Mouse (Mus musculus): ENCODE results near the gene Rhof. TPM values are rescaled to one million over a fixed set of nuclear protein-coding genes. Genes with fewer than 3 reads are reported as not detected.

Gene Rhof
- 0.93 and 1.1 TPM in 2 replicates for polyA plus RNA-seq (2012)

DNA sequence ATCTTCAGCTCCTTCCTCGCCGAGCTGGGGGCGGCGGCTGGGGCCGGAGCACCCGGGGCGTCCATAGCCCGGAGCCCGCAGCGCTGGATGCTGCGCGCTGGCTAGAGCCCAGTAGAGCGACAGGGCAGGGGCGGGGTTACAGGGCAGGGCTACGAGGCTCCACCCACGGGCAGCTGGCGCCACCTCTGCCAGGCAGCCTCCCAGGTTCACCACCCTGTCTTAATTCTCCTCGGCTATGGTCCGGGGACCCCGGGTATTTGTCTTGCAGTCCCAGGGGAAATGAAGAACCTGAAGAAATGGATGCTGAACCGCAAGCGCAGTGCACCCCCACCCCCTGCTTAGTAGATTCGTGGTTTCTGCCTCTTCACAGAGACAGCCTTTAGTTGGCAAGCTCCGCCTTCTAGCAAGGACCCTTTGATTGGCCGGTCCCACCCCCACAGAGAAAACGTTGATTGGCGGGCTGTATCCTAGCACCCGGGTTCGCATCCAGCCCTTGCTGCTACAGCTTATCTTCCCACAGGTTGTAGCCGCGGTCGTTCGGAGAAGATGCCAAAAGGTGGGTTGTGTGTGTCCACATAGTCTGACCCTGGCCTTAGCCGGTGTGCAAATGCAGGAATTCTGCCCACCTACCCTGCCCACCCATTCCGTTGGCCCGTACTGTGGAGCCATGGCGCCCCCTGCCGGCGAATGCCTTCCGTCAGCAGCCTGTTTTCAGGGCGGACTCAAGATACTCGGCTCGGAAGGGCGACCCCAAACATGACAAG, at the start of gene Rhof:
Rhof (minus strand) TSS at position 385 of the 764 bp plus-strand sequence.
- no peak for TF ChIP-seq GATA1 (IDR thresholded peaks at IDR 0.05; ENCODE audit: low read length)

DNA sequence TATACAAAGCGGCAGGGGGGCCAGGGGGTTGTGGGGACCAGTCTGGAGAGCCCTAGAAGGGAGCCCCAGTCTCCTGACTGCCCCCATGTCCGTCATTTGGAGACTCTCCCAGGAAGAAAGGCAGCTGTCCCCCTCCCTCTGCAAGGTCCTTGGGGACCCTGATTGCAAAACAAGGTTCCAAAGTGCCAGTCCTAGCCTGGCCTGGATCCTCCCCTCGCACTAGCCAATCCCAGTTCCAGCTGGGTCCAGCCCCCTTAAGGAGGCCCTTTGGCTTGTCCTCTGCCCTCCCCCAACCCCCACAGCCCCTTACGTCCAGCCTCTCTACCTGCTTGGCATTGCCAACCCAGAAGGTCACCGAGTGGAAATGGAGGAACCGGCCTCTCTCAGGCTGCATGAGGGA, 49.0 kb upstream of the Rhof start:
- no peak for TF ChIP-seq GATA1 (IDR thresholded peaks at IDR 0.05; ENCODE audit: low read length)

DNA sequence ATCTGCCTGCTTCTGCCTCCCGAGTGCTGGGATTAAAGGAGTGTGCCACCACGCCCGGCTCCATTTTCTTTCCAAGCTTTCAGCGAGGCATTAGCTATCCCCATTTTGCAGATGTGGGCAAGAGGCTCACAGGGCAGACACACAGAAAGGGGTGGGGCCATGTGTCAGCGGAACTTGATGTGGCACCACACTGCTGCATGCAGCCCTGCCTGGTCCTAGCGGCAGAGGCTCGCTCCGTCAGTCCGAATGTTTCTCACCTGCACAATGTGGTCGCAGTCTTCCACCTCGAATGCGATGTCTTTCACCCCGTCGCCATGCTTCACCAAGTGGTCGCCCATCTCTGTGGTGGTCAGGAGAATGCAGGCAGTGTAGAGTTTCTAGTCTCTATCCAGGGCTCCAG, 47.9 kb upstream of the Rhof start:
- no peak for TF ChIP-seq GATA1 (IDR thresholded peaks at IDR 0.05; ENCODE audit: low read length)

DNA sequence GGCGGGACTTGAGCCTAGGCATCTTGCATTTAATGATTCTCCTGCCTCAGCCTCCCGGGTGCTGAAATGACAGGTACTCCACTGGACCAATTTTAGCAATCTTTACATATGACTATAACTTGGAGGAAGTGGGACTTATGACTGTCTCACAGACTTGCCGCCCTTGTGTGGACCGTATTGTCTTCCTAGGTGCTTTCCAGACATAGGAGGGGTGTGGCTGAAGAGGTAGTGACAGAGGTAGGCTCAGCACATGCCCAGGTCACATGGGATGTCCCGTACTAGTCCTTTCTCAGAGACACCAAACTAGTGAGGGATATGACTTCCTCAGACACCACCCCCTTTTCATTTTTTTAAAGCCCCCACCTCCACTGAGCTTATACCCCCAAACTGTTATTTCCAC, 46.3 kb upstream of the Rhof start:
- no peak for TF ChIP-seq GATA1 (IDR thresholded peaks at IDR 0.05; ENCODE audit: low read length)

DNA sequence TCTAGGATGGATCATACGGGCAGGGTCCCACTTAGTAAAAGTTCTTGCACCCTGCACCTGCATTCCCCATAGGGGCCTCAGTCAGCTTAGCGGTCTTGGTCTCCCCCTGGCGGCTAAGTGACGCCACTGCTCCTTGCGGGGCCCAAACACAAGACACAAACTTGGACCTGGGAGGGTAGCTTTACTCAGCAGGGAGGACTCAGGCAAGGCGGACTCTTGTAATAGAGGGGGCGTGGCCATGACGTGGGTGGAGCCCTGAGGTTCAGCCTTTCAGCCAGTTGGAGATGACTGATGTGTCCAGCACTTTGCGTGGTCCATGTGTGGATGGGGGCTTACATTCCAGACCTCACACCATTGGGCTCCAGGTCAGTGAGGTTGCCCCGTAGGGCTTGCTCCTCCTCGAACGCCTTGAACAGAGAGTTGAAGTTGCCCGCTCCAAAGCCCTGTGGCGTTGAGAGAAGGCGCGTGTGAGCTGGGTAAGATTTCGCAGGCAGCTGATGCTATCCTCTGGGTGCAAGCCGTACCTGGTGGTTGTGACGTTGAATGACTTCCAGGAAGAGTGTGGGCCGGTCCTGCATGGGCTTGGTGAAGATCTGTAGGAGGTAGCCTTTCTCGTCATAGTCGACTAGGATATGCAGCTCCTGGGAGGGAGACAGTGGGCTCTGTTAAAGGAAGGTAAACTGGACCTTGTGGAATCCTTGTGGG, 39.3 kb upstream of the Rhof start:
- no peak for TF ChIP-seq GATA1 (IDR thresholded peaks at IDR 0.05; ENCODE audit: low read length)

DNA sequence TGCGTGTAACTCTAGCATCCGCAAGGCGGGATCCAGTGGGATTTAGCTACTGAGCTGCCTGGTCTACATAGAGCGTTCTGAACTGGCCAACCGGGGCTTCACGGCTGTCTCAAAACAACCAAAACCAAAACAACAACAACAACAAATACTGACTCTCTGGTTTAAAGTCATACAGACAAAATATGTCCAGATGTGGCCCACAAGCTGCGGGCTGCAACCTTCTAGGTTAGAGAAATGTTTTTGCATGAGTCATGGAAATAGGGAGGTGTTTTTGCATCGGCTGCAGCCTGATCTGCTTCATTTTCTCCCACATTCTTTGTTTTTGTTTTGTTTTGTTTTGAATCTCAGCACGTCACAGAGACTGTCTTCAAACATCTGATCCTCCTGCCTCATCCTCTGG, 37.9 kb upstream of the Rhof start:
- no peak for TF ChIP-seq GATA1 (IDR thresholded peaks at IDR 0.05; ENCODE audit: low read length)

DNA sequence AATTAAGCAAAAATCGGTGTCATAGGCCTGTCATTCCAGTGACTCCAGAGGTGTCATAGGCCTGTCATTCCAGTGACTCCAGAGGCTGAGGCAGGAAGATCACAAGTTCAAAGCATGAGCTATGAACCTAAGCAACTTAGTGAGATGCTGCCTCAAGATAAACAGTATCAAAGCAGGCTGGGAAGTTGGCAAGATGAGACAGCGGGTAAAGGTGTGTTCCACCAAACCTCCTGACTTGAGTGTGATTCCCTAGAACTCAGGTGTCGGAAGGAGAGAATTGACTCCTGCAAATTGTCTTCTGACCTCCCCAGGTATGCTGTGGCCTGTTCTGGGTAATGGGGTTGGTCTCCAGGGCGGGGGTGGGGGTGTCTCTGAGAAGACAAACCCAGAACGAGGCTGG, 36.8 kb upstream of the Rhof start, which contains the start of gene Psmd9:
Psmd9 (plus strand) TSS at position 130 of the 400 bp plus-strand sequence.
- TF ChIP-seq GATA1 (IDR thresholded peaks at IDR 0.05; ENCODE audit: low read length) = no peak

DNA sequence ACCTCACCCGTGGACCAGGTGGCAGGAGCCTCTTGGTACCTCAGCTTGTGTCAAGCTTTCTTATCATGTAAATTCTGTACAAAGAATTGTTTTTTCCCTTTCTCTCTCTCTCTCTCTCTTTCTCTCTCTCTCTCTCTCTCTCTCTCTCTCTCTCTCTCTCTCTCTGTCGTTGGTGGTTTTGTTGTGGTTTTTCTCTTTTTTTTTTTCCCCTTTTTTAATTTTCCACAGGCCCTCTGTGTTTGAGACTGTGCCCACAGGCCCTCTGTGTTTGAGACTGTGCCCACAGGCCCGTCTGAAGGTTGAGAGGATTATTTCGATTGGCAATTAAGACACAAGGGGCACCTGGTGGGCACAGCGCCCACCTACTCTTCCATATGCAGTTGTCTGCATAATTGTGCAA, 35.1 kb upstream of the Rhof start:
- TF ChIP-seq GATA1 (IDR thresholded peaks at IDR 0.05; ENCODE audit: low read length) = no peak

DNA sequence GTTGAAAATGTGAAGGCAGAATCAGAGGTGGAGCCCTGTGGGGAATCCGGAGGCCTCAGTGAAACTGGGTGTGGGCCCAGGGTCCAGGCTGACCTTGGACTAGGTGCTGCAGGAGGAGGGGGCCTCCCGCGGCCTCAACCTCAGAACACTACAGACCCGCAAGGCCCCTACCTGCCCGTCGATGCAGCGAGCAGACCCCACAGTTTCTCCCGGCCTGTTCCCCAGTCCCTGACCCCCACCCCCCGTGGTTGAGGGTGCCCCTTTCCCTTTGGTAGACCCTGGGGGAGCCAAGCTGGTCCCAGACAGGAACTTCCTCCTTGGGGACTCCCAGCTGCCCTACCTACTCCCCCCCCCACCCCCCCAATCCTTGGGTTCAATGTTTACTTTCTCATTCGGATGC, 33.9 kb upstream of the Rhof start:
- no peak for TF ChIP-seq GATA1 (IDR thresholded peaks at IDR 0.05; ENCODE audit: low read length)

DNA sequence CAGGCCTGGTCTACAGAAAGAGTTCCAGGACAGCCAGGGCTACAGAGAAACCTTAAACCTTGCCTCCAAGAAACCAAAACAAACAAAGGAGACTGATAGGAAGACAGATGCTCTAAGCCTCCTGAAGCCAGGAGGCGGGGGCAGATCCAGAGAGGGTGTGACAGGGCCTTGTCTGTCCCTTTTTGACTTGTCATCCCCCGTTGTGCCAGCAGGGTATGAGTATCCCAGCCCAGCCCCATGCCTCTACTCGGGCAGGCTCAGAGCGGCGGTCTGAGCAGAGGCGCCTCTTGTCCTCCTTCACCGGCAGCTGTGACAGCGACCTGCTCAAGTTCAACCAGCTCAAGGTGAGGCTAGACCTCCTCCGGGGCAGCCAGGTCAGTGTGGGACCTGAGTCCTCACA, 30.4 kb upstream of the Rhof start:
- TF ChIP-seq GATA1 (IDR thresholded peaks at IDR 0.05; ENCODE audit: low read length) = no peak

DNA sequence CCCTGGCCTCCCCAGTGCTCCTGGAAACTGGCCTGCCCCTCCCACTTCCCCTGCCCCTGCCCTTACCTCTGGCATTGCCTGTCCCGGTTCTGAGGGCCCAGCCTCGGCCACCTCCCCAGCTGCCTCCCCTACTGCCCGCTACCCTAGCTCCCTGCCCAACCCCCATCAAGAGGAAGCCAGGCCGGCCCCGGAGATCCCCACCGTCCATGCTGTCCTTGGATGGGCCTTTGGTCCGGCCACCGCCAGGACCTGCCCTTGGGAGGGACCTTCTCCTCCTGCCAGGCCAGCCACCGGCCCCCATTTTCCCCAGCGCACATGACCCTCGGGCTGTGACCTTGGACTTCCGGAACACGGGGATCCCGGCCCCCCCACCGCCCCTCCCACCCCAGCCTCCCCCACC, 27.8 kb upstream of the Rhof start:
- TF ChIP-seq GATA1 (IDR thresholded peaks at IDR 0.05; ENCODE audit: low read length) = no peak

DNA sequence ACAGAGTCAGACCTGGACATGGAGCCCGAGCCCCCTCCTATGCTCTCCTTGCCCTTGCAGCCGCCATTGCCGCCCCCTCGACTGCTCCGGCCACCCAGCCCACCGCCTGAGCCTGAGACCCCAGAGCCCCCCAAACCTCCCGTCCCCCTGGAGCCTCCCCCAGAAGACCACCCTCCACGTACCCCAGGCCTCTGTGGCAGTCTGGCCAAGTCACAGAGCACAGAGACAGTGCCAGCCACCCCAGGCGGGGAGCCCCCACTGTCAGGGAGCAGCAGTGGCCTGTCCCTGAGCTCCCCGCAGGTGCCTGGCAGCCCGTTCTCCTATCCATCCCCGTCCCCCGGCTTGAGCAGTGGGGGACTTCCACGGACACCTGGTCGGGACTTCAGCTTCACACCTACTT, 27.4 kb upstream of the Rhof start:
- no peak for TF ChIP-seq GATA1 (IDR thresholded peaks at IDR 0.05; ENCODE audit: low read length)

DNA sequence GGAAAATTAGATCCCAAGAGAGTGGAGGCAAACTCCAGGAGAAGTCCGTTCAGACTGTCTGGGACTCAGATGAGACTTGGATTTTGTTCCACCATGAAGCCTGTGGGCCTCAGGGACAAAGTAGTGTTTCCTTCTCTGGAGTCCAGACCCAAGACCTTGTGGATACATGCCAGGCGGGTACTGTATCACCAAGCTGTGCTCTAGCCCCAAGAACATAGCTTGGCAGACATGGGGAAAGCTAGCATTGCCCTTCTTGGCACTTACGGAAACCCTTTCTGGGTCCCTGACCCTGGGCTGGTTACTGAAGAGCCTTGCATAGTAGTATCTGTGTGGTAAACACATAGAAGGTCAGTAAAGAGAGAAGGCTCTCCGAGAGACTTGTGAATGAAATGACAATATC, 27.0 kb upstream of the Rhof start:
- TF ChIP-seq GATA1 (IDR thresholded peaks at IDR 0.05; ENCODE audit: low read length) = no peak

DNA sequence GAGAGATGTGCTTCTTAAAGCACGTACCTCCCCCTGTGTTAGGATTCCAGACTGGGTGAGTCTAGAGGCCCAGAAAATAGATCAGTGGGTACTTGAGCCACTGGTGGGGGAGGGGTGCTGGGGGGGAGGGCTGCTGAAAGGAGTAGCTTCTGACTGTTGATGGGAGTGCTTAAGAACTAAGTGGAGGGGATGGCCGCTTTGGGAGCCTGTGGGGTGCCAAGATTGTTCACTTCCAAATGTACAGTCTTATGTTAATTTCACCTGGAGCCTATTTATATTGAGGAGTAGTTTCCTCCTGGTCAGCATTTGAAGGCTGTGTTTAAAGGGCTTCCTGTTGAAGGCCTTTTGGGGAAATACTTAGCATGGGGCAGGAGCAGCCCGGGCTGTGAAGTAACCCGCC, 25.5 kb upstream of the Rhof start:
- no peak for TF ChIP-seq GATA1 (IDR thresholded peaks at IDR 0.05; ENCODE audit: low read length)

DNA sequence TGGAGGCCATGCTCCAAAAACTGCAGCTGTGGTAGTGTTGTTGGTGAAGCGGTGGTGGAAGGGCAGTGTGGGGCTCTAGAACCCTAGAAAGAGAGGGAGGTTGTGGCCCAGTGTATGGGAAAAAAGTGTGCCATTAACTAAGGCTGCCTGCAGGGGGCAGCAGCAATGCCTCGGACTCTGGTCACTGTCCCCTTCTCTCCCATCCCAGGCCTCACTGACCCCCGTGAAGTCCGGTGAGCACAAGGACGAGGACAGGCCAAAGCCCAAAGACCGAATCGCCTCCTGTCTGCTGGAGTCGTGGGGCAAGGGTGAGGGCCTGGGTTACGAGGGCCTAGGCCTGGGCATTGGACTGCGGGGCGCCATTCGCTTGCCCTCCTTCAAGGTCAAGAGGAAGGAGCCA, 24.3 kb upstream of the Rhof start:
- TF ChIP-seq GATA1 (IDR thresholded peaks at IDR 0.05; ENCODE audit: low read length) = no peak

DNA sequence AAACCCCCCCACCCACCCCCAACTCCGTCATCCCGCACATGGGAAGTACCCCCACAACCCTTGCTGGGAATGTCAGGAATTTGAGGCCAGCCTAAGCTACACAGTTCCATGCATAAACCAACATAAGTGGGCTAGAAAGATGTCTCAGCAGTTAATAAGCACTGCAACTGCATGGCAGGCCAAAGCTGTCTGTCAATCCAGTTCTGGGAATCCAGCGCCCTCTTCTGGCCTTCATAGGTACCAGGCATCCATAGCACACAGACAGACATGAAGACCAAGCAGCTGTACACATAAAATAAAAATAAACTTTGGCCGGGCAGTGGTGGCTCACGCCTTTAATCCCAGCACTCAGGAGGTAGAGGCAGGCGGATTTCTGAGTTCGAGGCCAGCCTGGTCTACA, 22.9 kb upstream of the Rhof start:
- no peak for TF ChIP-seq GATA1 (IDR thresholded peaks at IDR 0.05; ENCODE audit: low read length)

DNA sequence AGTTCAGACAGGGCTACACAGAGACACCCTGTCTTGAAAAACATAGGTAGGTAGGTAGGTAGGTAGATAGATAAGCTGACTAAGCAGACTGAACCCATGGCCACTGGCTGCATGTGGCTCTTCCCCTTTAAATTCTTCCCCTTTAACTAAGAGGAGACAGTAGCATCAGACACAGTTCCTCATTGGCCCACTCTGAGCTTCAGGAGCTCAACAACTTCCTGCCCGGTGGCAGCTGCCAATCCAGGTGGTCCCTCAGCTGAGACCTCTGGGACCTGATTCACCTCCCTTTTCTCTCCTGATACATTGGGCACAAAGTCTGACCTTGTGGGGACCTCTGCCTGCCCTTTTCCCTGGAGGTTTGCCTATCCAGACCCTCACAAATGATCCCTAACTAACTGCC, 20.4 kb upstream of the Rhof start:
- no peak for TF ChIP-seq GATA1 (IDR thresholded peaks at IDR 0.05; ENCODE audit: low read length)

Measured in G1E-ER4 (cell line).